Mouse (Mus musculus): ENCODE measurements at regions not wholly inside any gene's neighbourhood (a gene's known extent, or its start where the extent isn't known, plus 50 kb on each side); places are given as distances from the start of the nearest gene placed in this dataset.

GRCm38 (mm10) chr19:21913005-21913670 is 135.0 kb downstream of the Cemip2 start:
- H3K27ac ChIP-seq (ENCODE audit: insufficient read depth, low read length) = no peak overlapping the region
- 66% methylated on average over 8 of the region's 8 CpGs for WGBS

GRCm38 (mm10) chr19:21913748-21914611 is 135.8 kb downstream of the Cemip2 start:
- no peaks in the 10 kb centered on the region for H3K4me1 ChIP-seq (ENCODE audit: control insufficient read depth, insufficient read depth, low read length)
- H3K4me3 ChIP-seq (replicated peaks; ENCODE audit: insufficient read depth, low read depth, low read length) = no peak overlapping the region
- no peak for DNase-seq
- no peaks in the 10 kb centered on the region for H3K27me3 ChIP-seq (ENCODE audit: control insufficient read depth, insufficient read depth, low read length)
- TF ChIP-seq POLR2A (IDR thresholded peaks at IDR 0.05; ENCODE audit: borderline replicate concordance, insufficient read depth, low read length) (no peak), CTCF (IDR thresholded peaks at IDR 0.05; ENCODE audit: borderline replicate concordance, insufficient read depth, low read depth, low read length) (no peak)
- H3K27ac ChIP-seq (ENCODE audit: insufficient read depth, low read length) = no peak overlapping the region
- WGBS = 43% methylated on average over 9 of the region's 9 CpGs

More at GRCm38 (mm10) chr19:21913005-21913670, 135.0 kb downstream of the Cemip2 start:
- Histone ChIP-seq H3K4me1 (ENCODE audit: control insufficient read depth, insufficient read depth, low read length) (no peaks in the 10 kb centered on the region), H3K4me3 (replicated peaks; ENCODE audit: insufficient read depth, low read depth, low read length) (no peak overlapping the region), H3K27me3 (ENCODE audit: control insufficient read depth, insufficient read depth, low read length) (no peaks in the 10 kb centered on the region)
- TF ChIP-seq CTCF (IDR thresholded peaks at IDR 0.05; ENCODE audit: borderline replicate concordance, insufficient read depth, low read depth, low read length) = no peak
- TF ChIP-seq POLR2A (IDR thresholded peaks at IDR 0.05; ENCODE audit: borderline replicate concordance, insufficient read depth, low read length) = no peak
- DNase-seq = no peak

GRCm38 (mm10) chr19:21914658-21915057 is 136.5 kb downstream of the Cemip2 start:
- Histone ChIP-seq H3K4me3 (replicated peaks; ENCODE audit: insufficient read depth, low read depth, low read length) (no peak overlapping the region), H3K27me3 (ENCODE audit: control insufficient read depth, insufficient read depth, low read length) (no peaks in the 10 kb centered on the region), H3K27ac (ENCODE audit: insufficient read depth, low read length) (no peak overlapping the region), H3K4me1 (ENCODE audit: control insufficient read depth, insufficient read depth, low read length) (no peaks in the 10 kb centered on the region)
- TF ChIP-seq CTCF (IDR thresholded peaks at IDR 0.05; ENCODE audit: borderline replicate concordance, insufficient read depth, low read depth, low read length) (no peak), POLR2A (IDR thresholded peaks at IDR 0.05; ENCODE audit: borderline replicate concordance, insufficient read depth, low read length) (no peak)
- no peak for DNase-seq
- 73% methylated on average over 3 of the region's 3 CpGs for whole genome bisulfite sequencing

- H3K4me3 ChIP-seq (replicated peaks; ENCODE audit: insufficient read depth, low read depth, low read length) = no peak overlapping the region
- TF ChIP-seq CTCF (IDR thresholded peaks at IDR 0.05; ENCODE audit: borderline replicate concordance, insufficient read depth, low read depth, low read length) (no peak), POLR2A (IDR thresholded peaks at IDR 0.05; ENCODE audit: borderline replicate concordance, insufficient read depth, low read length) (no peak)
- H3K27ac ChIP-seq (ENCODE audit: insufficient read depth, low read length) = no peak overlapping the region
- no peaks in the 10 kb centered on the region for H3K27me3 ChIP-seq (ENCODE audit: control insufficient read depth, insufficient read depth, low read length)
- 57% methylated on average over 4 of the region's 4 CpGs for WGBS
- no peaks in the 10 kb centered on the region for H3K4me1 ChIP-seq (ENCODE audit: control insufficient read depth, insufficient read depth, low read length)
- DNase-seq = no peak
Observed at GRCm38 (mm10) chr19:21918113-21918512, 140.0 kb downstream of the Cemip2 start.

- 82% methylated on average over 3 of the region's 3 CpGs for WGBS
- TF ChIP-seq POLR2A (IDR thresholded peaks at IDR 0.05; ENCODE audit: borderline replicate concordance, insufficient read depth, low read length) (no peak), CTCF (IDR thresholded peaks at IDR 0.05; ENCODE audit: borderline replicate concordance, insufficient read depth, low read depth, low read length) (no peak)
- no peaks in the 10 kb centered on the region for H3K27me3 ChIP-seq (ENCODE audit: control insufficient read depth, insufficient read depth, low read length)
- no peak for DNase-seq
- H3K4me1 ChIP-seq (ENCODE audit: control insufficient read depth, insufficient read depth, low read length) = no peaks in the 10 kb centered on the region
- H3K4me3 ChIP-seq (replicated peaks; ENCODE audit: insufficient read depth, low read depth, low read length) = no peak overlapping the region
- H3K27ac ChIP-seq (ENCODE audit: insufficient read depth, low read length) = no peak overlapping the region
Observed at GRCm38 (mm10) chr19:21919074-21919473, 140.9 kb downstream of the Cemip2 start.

- Histone ChIP-seq H3K27ac (ENCODE audit: insufficient read depth, low read length) (no peak overlapping the region), H3K27me3 (ENCODE audit: control insufficient read depth, insufficient read depth, low read length) (no peaks in the 10 kb centered on the region), H3K4me1 (ENCODE audit: control insufficient read depth, insufficient read depth, low read length) (no peaks in the 10 kb centered on the region), H3K4me3 (replicated peaks; ENCODE audit: insufficient read depth, low read depth, low read length) (no peak overlapping the region)
- WGBS = 95% methylated on average over 4 of the region's 4 CpGs
- no peak for TF ChIP-seq POLR2A (IDR thresholded peaks at IDR 0.05; ENCODE audit: borderline replicate concordance, insufficient read depth, low read length)
- no peak for TF ChIP-seq CTCF (IDR thresholded peaks at IDR 0.05; ENCODE audit: borderline replicate concordance, insufficient read depth, low read depth, low read length)
- no peak for DNase-seq
Observed at GRCm38 (mm10) chr19:21940114-21940513, 162.0 kb downstream of the Cemip2 start.

- Histone ChIP-seq H3K27me3 (ENCODE audit: control insufficient read depth, insufficient read depth, low read length) (no peaks in the 10 kb centered on the region), H3K27ac (ENCODE audit: insufficient read depth, low read length) (no peak overlapping the region), H3K4me3 (replicated peaks; ENCODE audit: insufficient read depth, low read depth, low read length) (no peak overlapping the region), H3K4me1 (ENCODE audit: control insufficient read depth, insufficient read depth, low read length) (no peaks in the 10 kb centered on the region)
- 51% methylated on average over 2 of the region's 2 CpGs for WGBS
- TF ChIP-seq CTCF (IDR thresholded peaks at IDR 0.05; ENCODE audit: borderline replicate concordance, insufficient read depth, low read depth, low read length) = no peak
- no peak for TF ChIP-seq POLR2A (IDR thresholded peaks at IDR 0.05; ENCODE audit: borderline replicate concordance, insufficient read depth, low read length)
- DNase-seq = no peak
Observed at GRCm38 (mm10) chr19:21941720-21942119, 163.6 kb downstream of the Cemip2 start.

- Histone ChIP-seq H3K27ac (ENCODE audit: insufficient read depth, low read length) (no peak overlapping the region), H3K27me3 (ENCODE audit: control insufficient read depth, insufficient read depth, low read length) (no peaks in the 10 kb centered on the region), H3K4me3 (replicated peaks; ENCODE audit: insufficient read depth, low read depth, low read length) (no peak overlapping the region), H3K4me1 (ENCODE audit: control insufficient read depth, insufficient read depth, low read length) (no peaks in the 10 kb centered on the region)
- WGBS = 74% methylated on average over 11 of the region's 11 CpGs
- TF ChIP-seq CTCF (IDR thresholded peaks at IDR 0.05; ENCODE audit: borderline replicate concordance, insufficient read depth, low read depth, low read length) (no peak), POLR2A (IDR thresholded peaks at IDR 0.05; ENCODE audit: borderline replicate concordance, insufficient read depth, low read length) (no peak)
- no peak for DNase-seq
Observed at GRCm38 (mm10) chr19:21942286-21942685, 164.1 kb downstream of the Cemip2 start.

Data from cerebellum, adult 2 months (tissue).